Mouse (Mus musculus) neural tube, embryonic 15.5 days (tissue): ENCODE measurements around the gene Ap1s1. TPM values are rescaled to one million over a fixed set of nuclear protein-coding genes. Genes with fewer than 3 reads are reported as not detected.

Source experiments
- ATAC-seq: fragments of 200-750 bp; cut with Nextera tagmentation; 2 replicates; pipeline ENCODE4 v1.8.0; 2017; ENCODE audit warnings: mild to moderate bottlenecking, moderate TSS enrichment, moderate library complexity; ENCODE audit not compliant: low FRiP score
- H3K27ac ChIP-seq: fragments of 300-500 bp; sonication (generic); replicated peaks from 2 replicates; pipeline ENCODE4 v1.5.1; 2015; ENCODE audit warnings: mild to moderate bottlenecking, inconsistent platforms
- H3K27me3 ChIP-seq: fragments of 300-500 bp; sonication (generic); replicated peaks from 2 replicates; pipeline ENCODE4 v1.6.1; 2015; ENCODE audit warnings: inconsistent platforms
- H3K36me3 ChIP-seq: fragments of 300-500 bp; sonication (generic); 2 replicates; pipeline ENCODE4 v1.6.1; 2015; ENCODE audit warnings: inconsistent platforms
- H3K4me1 ChIP-seq: fragments of 300-500 bp; sonication (generic); 2 replicates; pipeline ENCODE4 v1.6.1; 2015; ENCODE audit warnings: inconsistent platforms
- H3K4me2 ChIP-seq: fragments of 300-500 bp; sonication (generic); 2 replicates; pipeline ENCODE4 v1.6.1; 2015; ENCODE audit warnings: inconsistent platforms, mild to moderate bottlenecking, moderate library complexity
- H3K4me3 ChIP-seq: fragments of 300-500 bp; sonication (generic); replicated peaks from 2 replicates; pipeline ENCODE4 v1.5.1; 2015; ENCODE audit warnings: mild to moderate bottlenecking, inconsistent platforms
- H3K9ac ChIP-seq: fragments of 300-500 bp; sonication (generic); replicated peaks from 2 replicates; pipeline ENCODE4 v1.6.1; 2015; ENCODE audit warnings: mild to moderate bottlenecking, inconsistent platforms
- H3K9me3 ChIP-seq: fragments of 300-500 bp; sonication (generic); replicated peaks from 2 replicates; pipeline ENCODE4 v1.6.1; 2016; ENCODE audit warnings: inconsistent platforms
- WGBS: fragments of 180-500 bp; shearing (Covaris S2); methylation state at CpG from one replicate; pipeline ENCODE4 v1.1.7; 2015; ENCODE audit warnings: mixed read lengths; 5-methylcytosine and 5-hydroxymethylcytosine counted together
- polyA plus RNA-seq: library from polyadenylated mRNA; unstranded; fragments of >200 nt; fragmentation: Nextera tagmentation; extraction: Ambion mirVana; gene quantifications from 2 replicates; pipeline ENCODE4 v1.2.1, GENCODE M21; 2015

The Ap1s1 gene
- polyA plus RNA-seq, 1 experiment from 2014 or later: 222 TPM

- Histone ChIP-seq H3K4me3 (no peak overlapping the region), H3K36me3 (no peaks in the 10 kb centered on the region), H3K4me1 (peaks cover 8% of the 10 kb centered on the region), H3K4me2 (no peak overlapping the region), H3K27me3 (no peaks in the 10 kb centered on the region), H3K27ac (no peak overlapping the region), H3K9me3 (no peaks in the 10 kb centered on the region), H3K9ac (no peak overlapping the region)
- 91% methylated on average over 7 of the region's 7 CpGs for WGBS
- ATAC-seq: no peak
Observed at GRCm38 (mm10) chr5:137077187-137077586, 31.3 kb upstream of the Ap1s1 start.

- Histone ChIP-seq H3K36me3 (no peaks in the 10 kb centered on the region), H3K4me3 (no peak overlapping the region), H3K9ac (no peak overlapping the region), H3K27ac (no peak overlapping the region), H3K9me3 (no peaks in the 10 kb centered on the region), H3K27me3 (no peaks in the 10 kb centered on the region), H3K4me1 (peaks cover 14% of the 10 kb centered on the region), H3K4me2 (no peak overlapping the region)
- ATAC-seq: no peak
- WGBS: 64% methylated on average over 11 of the region's 12 CpGs
Observed at GRCm38 (mm10) chr5:137076191-137076930, 30.4 kb upstream of the Ap1s1 start.

GRCm38 (mm10) chr5:137075726-137076125 is 29.8 kb upstream of the Ap1s1 start:
- no peaks in the 10 kb centered on the region for H3K9me3 ChIP-seq
- H3K4me1 ChIP-seq: peaks cover 14% of the 10 kb centered on the region
- WGBS: 70% methylated on average over 6 of the region's 6 CpGs
- no peak overlapping the region for H3K9ac ChIP-seq
- no peak overlapping the region for H3K4me2 ChIP-seq
- no peak for ATAC-seq
- no peak overlapping the region for H3K27ac ChIP-seq
- no peaks in the 10 kb centered on the region for H3K36me3 ChIP-seq
- peaks cover 3% of the 10 kb centered on the region; the same call in 1 of the 2 replicates for H3K27me3 ChIP-seq
- no peak overlapping the region for H3K4me3 ChIP-seq

- 43% methylated on average over 6 of the region's 6 CpGs for WGBS
- H3K36me3 ChIP-seq: no peaks in the 10 kb centered on the region
- H3K4me2 ChIP-seq: no peak overlapping the region
- peaks cover 6% of the 10 kb centered on the region; the same call in 1 of the 2 replicates for H3K27me3 ChIP-seq
- no peak overlapping the region for H3K27ac ChIP-seq
- no peaks in the 10 kb centered on the region for H3K9me3 ChIP-seq
- peaks cover 14% of the 10 kb centered on the region for H3K4me1 ChIP-seq
- no peak overlapping the region for H3K9ac ChIP-seq
- ATAC-seq: no peak
- H3K4me3 ChIP-seq: no peak overlapping the region
Observed at GRCm38 (mm10) chr5:137074191-137074651, 28.3 kb upstream of the Ap1s1 start.

GRCm38 (mm10) chr5:137073141-137073540 is 27.2 kb upstream of the Ap1s1 start:
- no peak overlapping the region for H3K27ac ChIP-seq
- no peak for ATAC-seq
- no peaks in the 10 kb centered on the region for H3K36me3 ChIP-seq
- H3K27me3 ChIP-seq: peaks cover 6% of the 10 kb centered on the region; the same call in 1 of the 2 replicates
- H3K4me1 ChIP-seq: peaks cover 14% of the 10 kb centered on the region
- H3K4me3 ChIP-seq: no peak overlapping the region
- 96% methylated on average over 8 of the region's 8 CpGs for WGBS
- no peaks in the 10 kb centered on the region for H3K9me3 ChIP-seq
- H3K4me2 ChIP-seq: no peak overlapping the region
- H3K9ac ChIP-seq: no peak overlapping the region

- Histone ChIP-seq H3K4me3 (peak within 1 kb of the TSS; percentile 32), H3K4me2 (peak within 1 kb of the TSS; percentile 57), H3K36me3 (no peaks in the 10 kb centered on the region), H3K9me3 (no peaks in the 10 kb centered on the region), H3K27ac (peak within 1 kb of the TSS; percentile 54; the same call in 1 of the 2 replicates), H3K4me1 (peaks cover 14% of the 10 kb centered on the region), H3K27me3 (peaks cover 6% of the 10 kb centered on the region; the same call in 1 of the 2 replicates), H3K9ac (0 out of 2 replicates have a peak within 1 kb of the TSS, but pooled peaks have one; percentile 15)
- peak; percentile 87 for ATAC-seq
- 21% methylated on average over 23 of the region's 23 CpGs for WGBS
Observed at GRCm38 (mm10) chr5:137072079-137072960, 26.4 kb upstream of the Ap1s1 start, which contains the start of gene Serpine1. Gene Serpine1, minus strand, starts transcription at chr5:137072268.

GRCm38 (mm10) chr5:137070881-137071605 is 25.1 kb upstream of the Ap1s1 start:
- Histone ChIP-seq H3K36me3 (no peaks in the 10 kb centered on the region), H3K9me3 (no peaks in the 10 kb centered on the region), H3K4me1 (peaks cover 14% of the 10 kb centered on the region), H3K27ac (no peak overlapping the region), H3K27me3 (peaks cover 6% of the 10 kb centered on the region; the same call in 1 of the 2 replicates), H3K4me2 (no peak overlapping the region), H3K9ac (no peak overlapping the region), H3K4me3 (no peak overlapping the region)
- no peak for ATAC-seq
- WGBS: 82% methylated on average over 19 of the region's 19 CpGs

- H3K9me3 ChIP-seq: no peaks in the 10 kb centered on the region
- no peak for ATAC-seq
- WGBS: 77% methylated on average over 4 of the region's 4 CpGs
- H3K4me3 ChIP-seq: no peak overlapping the region
- peaks cover 14% of the 10 kb centered on the region for H3K4me1 ChIP-seq
- H3K9ac ChIP-seq: no peak overlapping the region
- no peaks in the 10 kb centered on the region for H3K36me3 ChIP-seq
- peaks cover 6% of the 10 kb centered on the region; the same call in 1 of the 2 replicates for H3K27me3 ChIP-seq
- H3K27ac ChIP-seq: no peak overlapping the region
- H3K4me2 ChIP-seq: no peak overlapping the region
Observed at GRCm38 (mm10) chr5:137068711-137069110, 22.8 kb upstream of the Ap1s1 start.

- Histone ChIP-seq H3K4me3 (no peak overlapping the region), H3K36me3 (no peaks in the 10 kb centered on the region), H3K27me3 (peaks cover 5% of the 10 kb centered on the region; the same call in 1 of the 2 replicates), H3K4me1 (no peaks in the 10 kb centered on the region), H3K27ac (no peak overlapping the region), H3K9ac (no peak overlapping the region), H3K4me2 (no peak overlapping the region), H3K9me3 (no peaks in the 10 kb centered on the region)
- WGBS: 73% methylated on average over 8 of the region's 8 CpGs
- ATAC-seq: no peak
Observed at GRCm38 (mm10) chr5:137065923-137066322, 20.0 kb upstream of the Ap1s1 start.

GRCm38 (mm10) chr5:137065454-137065853 is 19.5 kb upstream of the Ap1s1 start:
- Histone ChIP-seq H3K9ac (no peak overlapping the region), H3K4me1 (no peaks in the 10 kb centered on the region), H3K4me3 (no peak overlapping the region), H3K27me3 (no peaks in the 10 kb centered on the region), H3K4me2 (no peak overlapping the region), H3K27ac (no peak overlapping the region), H3K36me3 (no peaks in the 10 kb centered on the region), H3K9me3 (no peaks in the 10 kb centered on the region)
- no peak for ATAC-seq
- 66% methylated on average over 6 of the region's 6 CpGs for WGBS

GRCm38 (mm10) chr5:137062601-137063000 is 16.7 kb upstream of the Ap1s1 start:
- Histone ChIP-seq H3K27me3 (no peaks in the 10 kb centered on the region), H3K4me1 (no peaks in the 10 kb centered on the region), H3K4me3 (no peak overlapping the region), H3K36me3 (no peaks in the 10 kb centered on the region), H3K4me2 (no peak overlapping the region), H3K9ac (no peak overlapping the region), H3K27ac (no peak overlapping the region), H3K9me3 (no peaks in the 10 kb centered on the region)
- WGBS: 90% methylated on average over 5 of the region's 5 CpGs
- no peak for ATAC-seq
